14 mouse cellular contexts compared by ENCODE assay signal in the genomic region with DNA sequence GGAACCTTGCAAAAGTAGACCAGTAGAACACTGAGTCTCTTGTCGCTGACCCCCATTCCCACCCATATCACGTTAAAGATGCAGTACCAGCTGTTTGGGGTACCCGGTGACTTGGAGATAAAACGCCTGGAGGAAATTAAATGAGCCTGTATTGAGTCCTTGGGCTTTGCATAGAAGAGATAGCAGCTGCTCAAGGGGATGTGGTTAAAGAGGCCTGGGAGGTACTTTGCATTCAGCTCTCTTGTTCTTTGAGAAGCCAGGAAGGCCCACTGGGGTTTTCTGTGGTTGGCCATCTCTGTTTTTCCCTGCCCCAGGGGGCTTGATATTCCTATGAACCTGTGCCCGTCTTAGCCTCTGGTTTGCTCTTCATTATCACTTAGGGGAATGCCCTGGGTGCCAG. TPM values are rescaled to one million over a fixed set of nuclear protein-coding genes. Genes with fewer than 3 reads are reported as not detected.
DNase-seq lines count a peak whose midpoint lies in the region; ATAC-seq and TF ChIP-seq lines count a peak whose summit lies in the region.
"Had no signal": no experiment of that assay in that cellular context is flagged by ENCODE, and none has a peak within 500 bp of the region (broad histone marks: within the 10 kb centered on the region; RNA-seq: fewer than 3 reads in every experiment).

No protein-coding gene starts in this region.

- 62% methylated on average over 5 of the region's 5 CpGs for WGBS in neural tube, embryonic 13.5 days
- WGBS in liver, postnatal 0 days (ENCODE audit: insufficient replicate concordance), result 32% methylated on average over 5 of the region's 5 CpGs
- 45% methylated on average over 5 of the region's 5 CpGs for WGBS in heart, embryonic 11.5 days (ENCODE audit: insufficient replicate concordance)

- H3K36me3 ChIP-seq in neural tube, embryonic 13.5 days, result peaks cover 3% of the 10 kb centered on the region; the same call in 1 of the 2 replicates
- H3K36me3 ChIP-seq in CH12.LX (replicated peaks in 1 of 2; ENCODE audit: control insufficient read depth in 1 of 2, insufficient read depth in 1 of 2, low read length in 1 of 2), result peaks cover 7 to 36% of the 10 kb centered on the region in 2 experiments
- 0 out of 2 replicates have a peak, but pooled peaks cover 4% of the 10 kb centered on the region for H3K36me3 ChIP-seq in liver, postnatal 0 days (replicated peaks; ENCODE audit: insufficient read depth, low read length)
- no peaks in the 10 kb centered on the region for H3K36me3 ChIP-seq in heart, embryonic 11.5 days (ENCODE audit: control insufficient read depth, insufficient read depth, low read length)
- H3K36me3 ChIP-seq: forebrain, embryonic 15.5 days; lung, embryonic 15.5 days; midbrain, embryonic 15.5 days had no signal

- H3K4me2 ChIP-seq in neural tube, embryonic 13.5 days, result no peak overlapping the region
- H3K4me2 ChIP-seq in CH12.LX (ENCODE audit: insufficient read depth, low read depth, poor library complexity, severe bottlenecking), result peak overlapping the region; percentile 98
- H3K4me2 ChIP-seq in liver, postnatal 0 days (ENCODE audit: low read depth, low read length), result peak overlapping the region; percentile 56
- H3K4me2 ChIP-seq in heart, embryonic 11.5 days, result no peak overlapping the region
- H3K4me2 ChIP-seq: forebrain, embryonic 15.5 days; lung, embryonic 15.5 days; midbrain, embryonic 15.5 days had no signal

- no peak for ATAC-seq in neural tube, embryonic 13.5 days (ENCODE audit: low read depth)
- ATAC-seq in erythroid progenitor cell, adult 5-6 weeks (replicated peaks; ENCODE audit: low FRiP score, poor library complexity, severe bottlenecking), result peak; percentile 75
- peak; percentile 90 for ATAC-seq in liver, postnatal 0 days
- no peak for ATAC-seq in heart, embryonic 11.5 days (replicated peaks; ENCODE audit: insufficient number of reproducible peaks, low FRiP score, low TSS enrichment)
- ATAC-seq: forebrain, embryonic 15.5 days; hindbrain, postnatal 0 days; midbrain, embryonic 15.5 days had no signal

- TF ChIP-seq RAD21 in CH12.LX (IDR thresholded peaks at IDR 0.05; ENCODE audit: low read depth, low read length), result no peak; the same call in none of the 2 replicates

- H3K4me3 ChIP-seq in neural tube, embryonic 13.5 days, result no peak overlapping the region
- H3K4me3 ChIP-seq in CH12.LX (replicated peaks in 1 of 3; ENCODE audit: low read depth in 2 of 3, low read length in 2 of 3, poor library complexity in 1 of 3), result no peak overlapping the region
- H3K4me3 ChIP-seq in liver, postnatal 0 days (ENCODE audit: low read depth, low read length), result peak overlapping the region; percentile 2; the same call in 1 of the 2 replicates
- H3K4me3 ChIP-seq in heart, embryonic 11.5 days (ENCODE audit: low read depth, low read length), result no peak overlapping the region
- H3K4me3 ChIP-seq: forebrain, embryonic 15.5 days; lung, embryonic 15.5 days; midbrain, embryonic 15.5 days had no signal

- peaks cover 59% of the 10 kb centered on the region for H3K79me2 ChIP-seq in CH12.LX (replicated peaks; ENCODE audit: control insufficient read depth, extremely low read depth, insufficient read depth, poor library complexity, severe bottlenecking)

- TF ChIP-seq CTCF in CH12.LX (conservative IDR thresholded peaks at IDR 0.05 in 1 of 2, IDR thresholded peaks at IDR 0.05 in 1 of 2; ENCODE audit: low read depth in 2 of 2, low read length in 2 of 2), result no peak
- TF ChIP-seq CTCF in liver, postnatal 0 days (IDR thresholded peaks at IDR 0.05; ENCODE audit: low read depth), result no peak

- H3K27me3 ChIP-seq in neural tube, embryonic 13.5 days, result no peaks in the 10 kb centered on the region
- H3K27me3 ChIP-seq in CH12.LX (replicated peaks), result no peaks in the 10 kb centered on the region
- no peaks in the 10 kb centered on the region for H3K27me3 ChIP-seq in liver, postnatal 0 days (ENCODE audit: insufficient read depth, low read length)
- no peaks in the 10 kb centered on the region for H3K27me3 ChIP-seq in heart, embryonic 11.5 days (ENCODE audit: control insufficient read depth, insufficient read depth, low read length)
- H3K27me3 ChIP-seq: forebrain, embryonic 15.5 days; lung, embryonic 15.5 days; midbrain, embryonic 15.5 days had no signal

- no peak overlapping the region for H3K9ac ChIP-seq in neural tube, embryonic 13.5 days
- peak overlapping the region; percentile 86 for H3K9ac ChIP-seq in CH12.LX (ENCODE audit: insufficient read depth, low read depth)
- H3K9ac ChIP-seq in liver, postnatal 0 days (replicated peaks), result peak overlapping the region; percentile 58
- H3K9ac ChIP-seq in heart, embryonic 11.5 days (ENCODE audit: low read depth, low read length), result no peak overlapping the region
- H3K9ac ChIP-seq: forebrain, embryonic 15.5 days; lung, embryonic 15.5 days; midbrain, embryonic 15.5 days had no signal

- in situ Hi-C loops in CH12.LX (cut with MboI; ENCODE audit: low pct_ligation_motif_present, low pct_unique_long_range_greater_than_20kb, low sequenced_read_pairs), result no loop called here

- no peak for DNase-seq in neural tube, embryonic 10.5 days (ENCODE audit: extremely low spot score, low spot score)
- DNase-seq in CH12.LX (ENCODE audit: extremely low read depth), result peak; percentile 96
- peak; percentile 47 for DNase-seq in liver, postnatal 0 days
- DNase-seq in layer of hippocampus, postnatal 25 days (ENCODE audit: extremely low spot score in 1 of 2, low spot score in 1 of 2), result no peak
- DNase-seq in kidney, adult 18-20 months, result no peak
- DNase-seq: right cerebral cortex, postnatal 4 days; thymus, postnatal 4 days had no signal

- peaks cover 26% of the 10 kb centered on the region for H3K4me1 ChIP-seq in neural tube, embryonic 13.5 days (replicated peaks)
- peaks cover 30 to 77% of the 10 kb centered on the region in 2 experiments for H3K4me1 ChIP-seq in CH12.LX (ENCODE audit: control insufficient read depth in 1 of 2, insufficient read depth in 2 of 2)
- peaks cover 54% of the 10 kb centered on the region for H3K4me1 ChIP-seq in liver, postnatal 0 days (ENCODE audit: insufficient read depth)
- H3K4me1 ChIP-seq in heart, embryonic 11.5 days (ENCODE audit: control insufficient read depth, insufficient read depth, low read length), result peaks cover 41% of the 10 kb centered on the region

- dilution Hi-C loops in CH12.LX (cut with MboI; ENCODE audit: extremely low pct_ligation_motif_present, extremely low pct_unique_long_range_greater_than_20kb, low sequenced_read_pairs), result no loop called here

- H3K9me3 ChIP-seq in neural tube, embryonic 13.5 days, result no peaks in the 10 kb centered on the region
- no peaks in the 10 kb centered on the region for H3K9me3 ChIP-seq in CH12.LX (replicated peaks; ENCODE audit: low read length)
- no peaks in the 10 kb centered on the region for H3K9me3 ChIP-seq in liver, postnatal 0 days (ENCODE audit: low read length)
- H3K9me3 ChIP-seq in heart, embryonic 11.5 days (replicated peaks; ENCODE audit: control insufficient read depth, low read length), result no peaks in the 10 kb centered on the region
- H3K9me3 ChIP-seq: forebrain, embryonic 15.5 days; lung, embryonic 15.5 days; midbrain, embryonic 15.5 days had no signal

- peak; percentile 95 for TF ChIP-seq EP300 in CH12.LX (IDR thresholded peaks at IDR 0.05; ENCODE audit: low read length)
- TF ChIP-seq EP300 in liver, postnatal 0 days (IDR thresholded peaks at IDR 0.05; ENCODE audit: low read depth), result peak; percentile 99

- no peak for TF ChIP-seq POLR2A in CH12.LX (IDR thresholded peaks at IDR 0.05; ENCODE audit: low read depth, low read length)

- H3K27ac ChIP-seq in neural tube, embryonic 13.5 days (replicated peaks), result peak overlapping the region; percentile 9; the same call in 1 of the 2 replicates
- peak overlapping the region; percentile 98 for H3K27ac ChIP-seq in CH12.LX (ENCODE audit: insufficient read depth, low read depth)
- H3K27ac ChIP-seq in liver, postnatal 0 days (ENCODE audit: low read depth), result peak overlapping the region; percentile 89
- no peak overlapping the region for H3K27ac ChIP-seq in heart, embryonic 11.5 days (ENCODE audit: low read depth, low read length)
- H3K27ac ChIP-seq: forebrain, embryonic 15.5 days; hindbrain, postnatal 0 days; lung, embryonic 15.5 days; midbrain, embryonic 15.5 days had no signal

TF ChIP-seq in CH12.LX, 34 proteins besides CTCF, POLR2A, EP300 and RAD21 (continues in another document):
- TF ChIP-seq USF1 (IDR thresholded peaks at IDR 0.05; ENCODE audit: low read depth, low read length), result no peak
- TF ChIP-seq HCFC1 (IDR thresholded peaks at IDR 0.05; ENCODE audit: low read depth, low read length), result peak; percentile 46
- no peak for TF ChIP-seq MAX (IDR thresholded peaks at IDR 0.05; ENCODE audit: low read length)
- no peak for TF ChIP-seq ZKSCAN1 (IDR thresholded peaks at IDR 0.05; ENCODE audit: borderline replicate concordance, low read depth, low read length)
- TF ChIP-seq JUN (IDR thresholded peaks at IDR 0.05; ENCODE audit: insufficient read depth, low read depth, low read length), result no peak
- TF ChIP-seq USF2 (conservative IDR thresholded peaks at IDR 0.05; ENCODE audit: low read depth, low read length), result no peak
- no peak for TF ChIP-seq POLR2AphosphoS2 (IDR thresholded peaks at IDR 0.05; ENCODE audit: low read depth, low read length)
- peak; percentile 96 for TF ChIP-seq TCF12 (IDR thresholded peaks at IDR 0.05; ENCODE audit: low read depth, low read length)

RNA-seq across cellular contexts. Expression of gene St3gal2, which starts 9.3 kb away (rescaled TPM):
- 24.7 and 25.2 TPM in 2 replicates for polyA plus RNA-seq in neural tube, embryonic 13.5 days (2015; fragmentation: Nextera tagmentation; extraction: Ambion mirVana)
- total RNA-seq in CH12.LX (2012; rRNA removed), result 14.6 and 16.9 TPM in 2 replicates
- total RNA-seq in CH12.LX (2014; rRNA removed), result 16.4 and 17.0 TPM in 2 replicates
- polyA plus RNA-seq in CH12.LX (2012; ENCODE audit: insufficient read length, low read depth), result 41.4 and 44.5 TPM in 2 replicates
- total RNA-seq in erythroid progenitor cell, adult 5-6 weeks (2015; ENCODE audit: low replicate concordance), result 30.6 and 40.0 TPM in 2 replicates
- 34.0 and 40.6 TPM in 2 replicates for total RNA-seq in erythroid progenitor cell, adult 5-6 weeks (2017; ENCODE audit: low replicate concordance)
- polyA plus RNA-seq in liver, postnatal 0 days (2015; fragmentation: Nextera tagmentation; extraction: Ambion mirVana), result 8.1 and 10.1 TPM in 2 replicates
- total RNA-seq in layer of hippocampus, postnatal 25 days (2021), result 100 to 1,000 TPM in 1 of 2 experiments, 10 to 100 TPM in 1; 95.8 to 101 TPM
- polyA plus RNA-seq in heart, embryonic 11.5 days (2014; fragmentation: Nextera tagmentation; extraction: Ambion mirVana), result 11.9 TPM in 2 replicates

RNA-seq across cellular contexts. Expression of gene Fuk, which starts 26.8 kb away (rescaled TPM):
- polyA plus RNA-seq in neural tube, embryonic 13.5 days (2015; fragmentation: Nextera tagmentation; extraction: Ambion mirVana), result 6.9 and 8.4 TPM in 2 replicates
- total RNA-seq in CH12.LX (2012; rRNA removed), result 14.3 and 14.4 TPM in 2 replicates
- 6.6 and 6.8 TPM in 2 replicates for total RNA-seq in CH12.LX (2014; rRNA removed)
- polyA plus RNA-seq in CH12.LX (2012; ENCODE audit: insufficient read length, low read depth), result 6.4 and 7.0 TPM in 2 replicates
- 0.42 TPM in 1 of 2 replicates, not detected in the other for total RNA-seq in erythroid progenitor cell, adult 5-6 weeks (2015; ENCODE audit: low replicate concordance)
- 0.51 and 1.4 TPM in 2 replicates for total RNA-seq in erythroid progenitor cell, adult 5-6 weeks (2017; ENCODE audit: low replicate concordance)
- 1.9 and 2.2 TPM in 2 replicates for polyA plus RNA-seq in liver, postnatal 0 days (2015; fragmentation: Nextera tagmentation; extraction: Ambion mirVana)
- total RNA-seq in layer of hippocampus, postnatal 25 days (2021), result 10 to 100 TPM; 20.9 to 23.1 TPM
- polyA plus RNA-seq in heart, embryonic 11.5 days (2014; fragmentation: Nextera tagmentation; extraction: Ambion mirVana), result 5.1 and 5.7 TPM in 2 replicates

Comparison
In these comparisons a context has a peak if more than half of its experiments do, and no peak if none do; other contexts are left out.
1. ATAC-seq: peak in erythroid progenitor cell, adult 5-6 weeks (single experiment) and liver, postnatal 0 days (single experiment); none in neural tube, embryonic 13.5 days (single experiment) and heart, embryonic 11.5 days (single experiment).
2. H3K4me2 ChIP-seq: peak in CH12.LX (single experiment) and liver, postnatal 0 days (single experiment); none in neural tube, embryonic 13.5 days (single experiment) and heart, embryonic 11.5 days (single experiment).
3. H3K9ac ChIP-seq: peak in CH12.LX (single experiment) and liver, postnatal 0 days (single experiment); none in neural tube, embryonic 13.5 days (single experiment) and heart, embryonic 11.5 days (single experiment).
4. DNase-seq: peak in CH12.LX (single experiment) and liver, postnatal 0 days (single experiment); none in neural tube, embryonic 10.5 days (single experiment), layer of hippocampus, postnatal 25 days (0 of 2) and kidney, adult 18-20 months (single experiment).